Mouse (Mus musculus): Measurements from ENCODE around the gene Phkg1. TPM values are rescaled to one million over a fixed set of nuclear protein-coding genes. Genes with fewer than 3 reads are reported as not detected.

Phkg1 gene
- polyA plus RNA-seq, 1 experiment = 0.29 TPM

DNA sequence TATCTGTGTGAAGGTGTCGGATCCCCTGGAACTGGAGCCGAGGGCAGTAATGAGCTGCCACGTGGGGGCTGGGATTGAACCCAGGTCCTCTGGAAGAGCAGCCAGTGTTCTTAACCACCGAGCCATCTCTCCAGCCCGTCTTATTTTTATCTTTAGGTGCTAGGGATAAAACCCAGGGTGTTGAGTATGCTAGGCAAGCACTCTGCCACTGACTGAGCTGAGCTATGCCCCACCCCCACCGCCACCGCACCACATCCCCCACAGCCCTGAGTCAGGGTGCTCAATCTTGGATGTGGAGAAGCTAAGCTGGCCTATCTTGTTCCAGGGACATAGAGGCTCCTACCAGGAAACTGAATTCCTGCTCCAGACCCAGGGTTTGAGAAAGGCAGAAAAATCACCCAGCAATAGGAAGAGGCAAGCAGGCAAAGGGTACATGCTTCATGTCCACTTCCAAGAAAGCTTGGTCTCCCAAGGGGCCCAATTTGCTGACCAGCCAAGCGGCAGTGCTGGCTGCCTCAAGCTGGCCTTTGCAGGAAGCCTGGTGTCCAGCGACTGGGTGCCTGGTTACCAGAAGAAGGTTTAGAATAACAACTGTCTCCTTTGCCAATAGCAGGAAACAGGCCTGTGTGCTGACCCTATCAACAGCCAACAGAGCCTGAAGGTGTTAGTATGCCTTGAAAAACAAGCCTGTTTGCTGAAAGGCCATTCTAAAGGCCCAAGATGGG lies 20.5 kb downstream of the Phkg1 start:
- TF ChIP-seq POLR2A (IDR thresholded peaks at IDR 0.05; ENCODE audit: borderline replicate concordance, low read depth, low read length) (no peak), CTCF (IDR thresholded peaks at IDR 0.05; ENCODE audit: low read depth, low read length) (no peak)
- Histone ChIP-seq H3K27ac (ENCODE audit: insufficient read depth, low read depth, low read length) (no peak overlapping the region), H3K4me1 (ENCODE audit: control insufficient read depth, insufficient read depth, low read length) (no peaks in the 10 kb centered on the region), H3K4me3 (ENCODE audit: insufficient read depth, low read length) (no peak overlapping the region)

DNA sequence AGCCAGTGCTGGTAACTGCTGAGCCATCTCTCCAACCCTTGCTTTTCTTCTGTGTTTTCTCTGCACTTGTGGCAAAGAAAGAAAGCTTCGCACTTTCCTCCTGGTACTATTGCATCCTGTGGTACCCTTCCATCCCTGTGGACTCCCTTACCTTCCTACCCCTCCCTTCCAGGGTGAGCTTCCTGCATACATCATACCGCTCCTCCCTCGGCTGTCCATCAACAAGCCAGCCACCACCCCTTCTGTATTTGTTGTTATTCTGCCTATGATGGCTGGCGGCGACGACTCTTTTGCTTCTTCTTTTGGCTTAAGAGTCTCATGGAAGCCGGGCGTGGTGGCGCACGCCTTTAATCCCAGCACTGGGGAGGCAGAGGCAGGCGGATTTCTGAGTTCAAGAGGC lies 23.3 kb downstream of the Phkg1 start:
- TF ChIP-seq CTCF (IDR thresholded peaks at IDR 0.05; ENCODE audit: low read depth, low read length) (no peak), POLR2A (IDR thresholded peaks at IDR 0.05; ENCODE audit: borderline replicate concordance, low read depth, low read length) (no peak)
- Histone ChIP-seq H3K27ac (ENCODE audit: insufficient read depth, low read depth, low read length) (no peak overlapping the region), H3K4me3 (ENCODE audit: insufficient read depth, low read length) (no peak overlapping the region), H3K4me1 (ENCODE audit: control insufficient read depth, insufficient read depth, low read length) (no peaks in the 10 kb centered on the region)

DNA sequence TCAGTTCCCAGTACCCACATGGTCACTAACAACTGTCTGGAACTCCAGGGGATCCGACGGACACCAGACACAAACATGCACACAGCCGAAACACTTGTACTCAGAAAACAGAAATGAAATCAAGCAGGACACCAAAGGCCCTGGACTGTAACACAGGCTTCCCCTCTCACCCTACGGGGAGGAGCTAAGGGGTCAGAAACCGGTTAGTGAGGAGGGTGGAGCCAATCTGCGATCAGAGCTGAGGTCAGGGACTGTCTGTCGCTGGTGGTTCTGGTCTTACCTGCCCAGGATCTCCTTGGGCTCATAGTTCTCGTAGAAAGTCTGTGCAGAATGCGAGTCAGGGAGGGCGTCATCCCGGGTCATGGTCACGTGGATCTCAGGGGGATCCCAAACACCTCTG lies 24.4 kb downstream of the Phkg1 start:
- no peak for TF ChIP-seq CTCF (IDR thresholded peaks at IDR 0.05; ENCODE audit: low read depth, low read length)
- no peak for TF ChIP-seq POLR2A (IDR thresholded peaks at IDR 0.05; ENCODE audit: borderline replicate concordance, low read depth, low read length)
- Histone ChIP-seq H3K4me3 (ENCODE audit: insufficient read depth, low read length) (no peak overlapping the region), H3K4me1 (ENCODE audit: control insufficient read depth, insufficient read depth, low read length) (no peaks in the 10 kb centered on the region), H3K27ac (ENCODE audit: insufficient read depth, low read depth, low read length) (no peak overlapping the region)

DNA sequence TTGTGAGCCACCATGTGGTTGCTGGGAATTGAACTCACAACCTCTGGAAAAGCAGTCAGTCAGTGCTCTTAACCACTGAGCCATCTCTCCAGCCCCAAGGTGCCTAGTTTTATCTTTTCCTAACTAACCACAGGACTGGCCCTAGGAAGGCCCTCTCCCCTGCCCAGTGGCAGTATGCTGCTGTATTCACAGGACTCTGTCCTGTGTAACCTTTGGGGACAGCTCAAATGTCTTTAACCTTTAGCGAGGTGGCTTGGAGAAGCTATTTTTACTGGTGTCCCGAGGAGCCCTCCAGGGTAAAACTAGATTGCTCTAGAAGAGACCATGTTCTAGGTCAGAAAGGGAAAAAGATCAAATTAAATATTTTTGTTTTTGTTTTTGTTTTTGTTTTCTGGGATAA lies 27.1 kb downstream of the Phkg1 start:
- Histone ChIP-seq H3K27ac (ENCODE audit: insufficient read depth, low read depth, low read length) (no peak overlapping the region), H3K4me1 (ENCODE audit: control insufficient read depth, insufficient read depth, low read length) (no peaks in the 10 kb centered on the region), H3K4me3 (ENCODE audit: insufficient read depth, low read length) (no peak overlapping the region)
- TF ChIP-seq POLR2A (IDR thresholded peaks at IDR 0.05; ENCODE audit: borderline replicate concordance, low read depth, low read length) (no peak), CTCF (IDR thresholded peaks at IDR 0.05; ENCODE audit: low read depth, low read length) (no peak)

DNA sequence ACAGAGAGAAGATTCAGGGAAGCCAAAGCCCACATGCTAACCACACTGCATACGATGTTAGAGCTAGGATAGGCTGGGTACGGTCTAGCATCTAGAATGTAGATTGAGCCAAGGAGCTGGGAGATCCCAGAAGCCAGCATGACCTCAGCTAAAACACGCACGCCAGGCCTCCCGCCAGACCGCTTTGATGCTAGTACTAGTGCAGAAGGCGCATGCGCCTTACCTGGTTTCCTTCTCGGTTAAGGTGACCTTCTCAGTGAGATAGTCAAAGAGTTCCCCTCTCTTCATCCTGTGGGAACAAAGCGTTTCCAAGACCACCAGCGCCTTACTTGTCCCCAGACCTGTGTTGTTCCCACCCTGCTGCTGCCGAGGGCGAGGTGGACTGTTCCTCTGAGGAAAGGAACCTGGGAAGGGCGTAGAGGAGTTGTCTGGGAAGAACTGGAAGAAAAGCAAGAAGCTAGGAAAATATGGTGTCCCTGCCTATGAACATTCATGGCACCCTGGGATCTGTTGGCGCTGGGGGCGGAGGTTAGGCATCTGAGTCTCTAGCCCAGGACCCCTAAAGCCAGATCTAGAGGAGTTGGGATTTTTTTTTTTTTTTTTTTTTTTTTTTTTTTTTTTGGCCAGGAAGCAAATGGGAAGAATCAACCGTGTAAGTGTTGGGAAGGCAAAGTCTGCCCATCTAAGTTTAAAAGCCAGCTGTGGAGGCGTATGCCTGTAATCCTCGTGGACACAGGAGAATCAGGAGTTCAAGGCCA lies 28.9 kb downstream of the Phkg1 start:
- Histone ChIP-seq H3K4me1 (ENCODE audit: control insufficient read depth, insufficient read depth, low read length) (no peaks in the 10 kb centered on the region), H3K4me3 (ENCODE audit: insufficient read depth, low read length) (no peak overlapping the region), H3K27ac (ENCODE audit: insufficient read depth, low read depth, low read length) (no peak overlapping the region)
- TF ChIP-seq CTCF (IDR thresholded peaks at IDR 0.05; ENCODE audit: low read depth, low read length) (no peak), POLR2A (IDR thresholded peaks at IDR 0.05; ENCODE audit: borderline replicate concordance, low read depth, low read length) (no peak)

DNA sequence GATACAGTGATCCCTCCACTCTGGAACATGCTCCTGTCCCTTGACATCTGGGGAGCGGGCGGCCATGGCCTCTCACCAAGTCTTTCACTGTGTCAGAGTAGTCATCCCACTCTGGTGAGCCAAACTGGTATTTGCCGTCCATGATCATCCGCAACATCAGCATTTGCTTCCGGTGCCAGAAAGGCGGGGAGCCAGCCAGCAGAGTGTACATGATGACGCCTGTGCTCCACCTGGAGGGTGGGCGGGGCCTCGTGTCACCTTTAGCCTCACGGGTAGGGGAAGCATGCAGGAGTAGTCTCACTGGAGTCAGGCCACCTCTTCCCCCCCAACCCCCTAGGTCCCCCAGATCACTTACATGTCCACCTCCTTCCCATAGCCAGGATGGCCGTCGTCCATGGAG lies 32.5 kb downstream of the Phkg1 start:
- H3K27ac ChIP-seq (ENCODE audit: insufficient read depth, low read depth, low read length) = no peak overlapping the region

DNA sequence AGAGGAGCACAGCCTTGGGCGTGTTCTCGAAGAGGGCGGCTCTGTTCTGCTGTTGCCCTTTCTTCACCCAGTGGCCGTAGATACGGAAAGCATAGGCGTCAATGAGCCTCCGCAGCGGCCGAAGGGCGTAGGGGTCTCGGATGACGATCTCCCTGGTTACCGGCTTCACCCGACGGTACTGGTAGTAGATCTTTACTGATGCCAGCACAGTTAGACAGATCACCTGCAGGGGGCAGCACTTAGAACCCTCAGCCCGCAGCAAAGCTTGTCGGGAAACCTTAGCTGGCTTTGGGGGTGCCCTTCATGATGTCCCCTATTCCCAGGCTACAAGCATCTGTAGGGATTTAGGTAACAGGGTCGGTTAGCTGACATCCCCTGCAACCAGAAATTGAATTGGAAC lies 33.9 kb downstream of the Phkg1 start:
- Histone ChIP-seq H3K4me3 (ENCODE audit: insufficient read depth, low read length) (no peak overlapping the region), H3K4me1 (ENCODE audit: control insufficient read depth, insufficient read depth, low read length) (no peaks in the 10 kb centered on the region), H3K27ac (ENCODE audit: insufficient read depth, low read depth, low read length) (no peak overlapping the region)
- TF ChIP-seq POLR2A (IDR thresholded peaks at IDR 0.05; ENCODE audit: borderline replicate concordance, low read depth, low read length) = no peak
- peak; percentile 32; the same call in 1 of the 2 replicates for TF ChIP-seq CTCF (IDR thresholded peaks at IDR 0.05; ENCODE audit: low read depth, low read length)

More for the DNA sequence above, 32.5 kb downstream of the Phkg1 start:
- H3K4me3 ChIP-seq (ENCODE audit: insufficient read depth, low read length) = no peak overlapping the region
- H3K4me1 ChIP-seq (ENCODE audit: control insufficient read depth, insufficient read depth, low read length) = no peaks in the 10 kb centered on the region
- TF ChIP-seq POLR2A (IDR thresholded peaks at IDR 0.05; ENCODE audit: borderline replicate concordance, low read depth, low read length) (no peak), CTCF (IDR thresholded peaks at IDR 0.05; ENCODE audit: low read depth, low read length) (no peak)

DNA sequence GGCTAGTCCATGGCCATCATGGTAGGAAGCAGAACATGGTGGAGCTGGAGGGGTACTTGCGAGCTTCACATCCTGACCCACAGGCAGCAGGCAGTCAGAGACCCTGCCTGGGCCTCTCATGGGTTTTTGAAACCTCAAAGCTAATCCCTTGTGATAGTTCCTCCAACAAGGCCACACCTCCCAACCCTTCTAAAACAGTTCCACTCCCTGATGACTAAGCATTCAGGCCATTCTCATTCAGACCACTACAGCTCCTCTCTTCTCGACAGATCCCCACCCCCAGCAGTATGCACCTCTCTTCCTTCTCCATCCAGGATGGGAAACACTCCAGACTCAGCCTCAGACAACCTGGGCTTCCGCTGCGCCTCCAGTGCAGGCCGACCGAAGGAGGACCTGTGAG lies 36.0 kb downstream of the Phkg1 start:
- TF ChIP-seq POLR2A (IDR thresholded peaks at IDR 0.05; ENCODE audit: borderline replicate concordance, low read depth, low read length) (no peak), CTCF (IDR thresholded peaks at IDR 0.05; ENCODE audit: low read depth, low read length) (no peak)
- no peak overlapping the region for H3K4me3 ChIP-seq (ENCODE audit: insufficient read depth, low read length)
- no peaks in the 10 kb centered on the region for H3K4me1 ChIP-seq (ENCODE audit: control insufficient read depth, insufficient read depth, low read length)
- H3K27ac ChIP-seq (ENCODE audit: insufficient read depth, low read depth, low read length) = no peak overlapping the region

DNA sequence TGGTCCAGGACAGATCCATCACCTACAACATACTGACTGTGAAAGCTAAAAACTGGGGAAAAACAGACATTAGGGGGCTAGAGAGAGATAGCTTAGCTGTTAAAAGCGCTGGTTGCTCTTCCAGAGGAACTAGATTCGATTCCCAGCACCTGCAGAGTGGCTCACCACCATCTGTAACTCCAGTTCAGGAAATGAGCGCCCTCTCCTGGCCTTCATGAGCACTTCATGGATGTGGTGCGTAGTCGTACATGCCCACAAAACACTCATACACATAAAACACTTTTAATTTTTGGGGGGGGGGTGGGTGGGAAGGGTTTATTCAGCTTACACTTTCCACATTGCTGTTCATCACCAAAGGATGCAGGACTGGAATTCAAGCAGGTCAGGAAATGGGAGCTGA lies 41.9 kb downstream of the Phkg1 start:
- TF ChIP-seq CTCF (IDR thresholded peaks at IDR 0.05; ENCODE audit: low read depth, low read length) = no peak
- no peak for TF ChIP-seq POLR2A (IDR thresholded peaks at IDR 0.05; ENCODE audit: borderline replicate concordance, low read depth, low read length)
- Histone ChIP-seq H3K4me3 (ENCODE audit: insufficient read depth, low read length) (no peak overlapping the region), H3K4me1 (ENCODE audit: control insufficient read depth, insufficient read depth, low read length) (no peaks in the 10 kb centered on the region), H3K27ac (ENCODE audit: insufficient read depth, low read depth, low read length) (no peak overlapping the region)

DNA sequence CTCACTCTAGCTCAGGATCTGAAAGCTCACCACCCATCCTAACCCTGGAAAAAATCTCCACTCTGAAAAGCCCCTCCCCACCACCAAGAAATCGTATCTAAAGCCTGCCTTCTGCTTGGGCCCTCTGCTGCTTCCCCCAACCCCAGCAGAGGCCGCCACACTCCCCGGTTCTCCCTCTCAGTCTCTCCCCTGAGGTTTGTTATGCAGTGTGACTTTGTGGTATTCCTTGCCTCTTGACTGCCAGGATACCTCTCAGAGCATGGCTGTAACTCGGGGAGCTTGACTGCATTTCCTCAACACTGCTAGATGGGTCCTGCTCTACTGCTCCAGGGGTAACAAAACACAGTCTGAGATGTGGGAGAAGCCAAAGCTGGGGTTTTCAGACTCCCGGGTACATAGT lies 43.2 kb downstream of the Phkg1 start:
- H3K4me1 ChIP-seq (ENCODE audit: control insufficient read depth, insufficient read depth, low read length) = no peaks in the 10 kb centered on the region
- TF ChIP-seq CTCF (IDR thresholded peaks at IDR 0.05; ENCODE audit: low read depth, low read length) = no peak
- TF ChIP-seq POLR2A (IDR thresholded peaks at IDR 0.05; ENCODE audit: borderline replicate concordance, low read depth, low read length) = no peak
- H3K4me3 ChIP-seq (ENCODE audit: insufficient read depth, low read length) = no peak overlapping the region
- H3K27ac ChIP-seq (ENCODE audit: insufficient read depth, low read depth, low read length) = no peak overlapping the region

Data from bone marrow macrophage, adult 2 months (primary cell).